Comparison of ENCODE assay signal across 12 mouse cellular contexts in the genomic region with DNA sequence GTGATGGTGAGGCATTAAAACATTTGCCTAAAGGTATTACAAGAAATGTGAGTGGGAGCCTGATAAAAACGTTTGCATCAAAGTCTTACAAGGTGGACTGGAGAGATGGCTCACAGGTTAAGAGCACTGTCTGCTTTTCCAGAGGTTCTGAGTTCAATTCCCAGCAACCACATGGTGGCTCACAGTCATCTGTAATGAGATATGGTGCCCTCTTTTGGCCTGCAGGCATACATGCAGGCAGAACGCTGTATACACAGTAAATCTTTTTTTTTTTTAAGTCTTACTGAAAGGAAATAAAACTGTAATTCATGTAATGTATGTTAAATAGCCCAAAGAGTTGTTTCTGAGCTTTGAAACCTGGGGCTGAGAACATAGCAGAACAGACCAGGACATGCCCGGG. TPM values are rescaled to one million over a fixed set of nuclear protein-coding genes. Genes with fewer than 3 reads are reported as not detected.
A peak's percentile ranks its signal among the peaks of the same experiment; 100 is the strongest.
DNase-seq lines count a peak whose midpoint lies in the region; ATAC-seq and TF ChIP-seq lines count a peak whose summit lies in the region.
"Not testable (repeated sequence)": the region's sequence is repeated elsewhere in the genome, so short reads cannot be mapped to it uniquely, and the experiment has no call there.
"Had no signal": no experiment of that assay in that cellular context is flagged by ENCODE, and none has a peak within 500 bp of the region (broad histone marks: within the 10 kb centered on the region; RNA-seq: fewer than 3 reads in every experiment).

No protein-coding gene starts in this region.

- not testable (repeated sequence) for H3K4me2 ChIP-seq in forebrain, postnatal 0 days (ENCODE audit: low read depth); intestine, postnatal 0 days (replicated peaks; ENCODE audit: low read depth); liver, postnatal 0 days (ENCODE audit: low read depth, low read length)

- CTCF ChIA-PET in Patski (lab: Charles Lee) = not testable (repeated sequence)

- in situ Hi-C loops in ES-E14 (cut with MboI; ENCODE audit: low sequenced_read_pairs in 2 of 2, unreplicated experiment in 2 of 2); Patski (cut with MboI; ENCODE audit: low pct_unique_long_range_greater_than_20kb): not testable (repeated sequence)

- POLR2A ChIA-PET in Patski (lab: Charles Lee) = not testable (repeated sequence)

- H3K9me3 ChIP-seq in ES-Bruce4 (replicated peaks; ENCODE audit: control insufficient read depth, insufficient read depth, low read length, poor library complexity, severe bottlenecking); ES-E14 (ENCODE audit: control insufficient read depth, insufficient read depth, low read depth, low read length); forebrain, postnatal 0 days (ENCODE audit: low read length); intestine, postnatal 0 days (ENCODE audit: control insufficient read depth); liver, postnatal 0 days (ENCODE audit: low read length): not testable (repeated sequence)

- not testable (repeated sequence) for ATAC-seq in Patski; forebrain, postnatal 0 days; intestine, postnatal 0 days; liver, postnatal 0 days

- not testable (repeated sequence) for H3K27me3 ChIP-seq in ES-Bruce4 (ENCODE audit: control insufficient read depth, insufficient read depth, low read length, poor library complexity, severe bottlenecking); Patski; forebrain, postnatal 0 days (ENCODE audit: insufficient read depth, low read length); intestine, postnatal 0 days (replicated peaks; ENCODE audit: control insufficient read depth, insufficient read depth, low read length); liver, postnatal 0 days (ENCODE audit: insufficient read depth, low read length)

- H3K9ac ChIP-seq in ES-Bruce4 (ENCODE audit: low read depth, poor library complexity, severe bottlenecking); ES-E14 (ENCODE audit: insufficient read depth, low read depth, low read length, poor library complexity, severe bottlenecking); forebrain, postnatal 0 days; intestine, postnatal 0 days (ENCODE audit: low read depth, low read length); liver, postnatal 0 days (replicated peaks): not testable (repeated sequence)

- not testable (repeated sequence) for H3K4me1 ChIP-seq in ES-Bruce4 (ENCODE audit: control insufficient read depth, insufficient read depth, low read length); ES-E14 (ENCODE audit: control insufficient read depth in 2 of 2, insufficient read depth in 2 of 2, low read length in 2 of 2, poor library complexity in 1 of 2); forebrain, postnatal 0 days (ENCODE audit: insufficient read depth); intestine, postnatal 0 days (replicated peaks; ENCODE audit: control insufficient read depth, insufficient read depth, low read length); liver, postnatal 0 days (ENCODE audit: insufficient read depth)

- not testable (repeated sequence) for TF ChIP-seq CTCF in ES-Bruce4 (IDR thresholded peaks at IDR 0.05; ENCODE audit: low read depth, low read length)
- peak; percentile 21 for TF ChIP-seq CTCF in Patski (IDR thresholded peaks at IDR 0.05)
- 0 out of 2 replicates have a peak, but pooled peaks have one; percentile 7 for TF ChIP-seq CTCF in forebrain, postnatal 0 days (IDR thresholded peaks at IDR 0.05; ENCODE audit: low read depth)
- TF ChIP-seq CTCF in intestine, postnatal 0 days (IDR thresholded peaks at IDR 0.05; ENCODE audit: low read depth) = peak; percentile 31
- peak; percentile 26; the same call in 1 of the 2 replicates for TF ChIP-seq CTCF in layer of hippocampus, adult 2 months (conservative IDR thresholded peaks at IDR 0.05)
- peak; percentile 28; the same call in 1 of the 2 replicates for TF ChIP-seq CTCF in liver, postnatal 0 days (IDR thresholded peaks at IDR 0.05; ENCODE audit: low read depth)

- H3K36me3 ChIP-seq in ES-Bruce4 (ENCODE audit: control insufficient read depth, insufficient read depth, low read length, poor library complexity, severe bottlenecking); ES-E14 (ENCODE audit: control insufficient read depth, insufficient read depth, low read length, poor library complexity, severe bottlenecking); forebrain, postnatal 0 days (ENCODE audit: insufficient read depth); intestine, postnatal 0 days (ENCODE audit: control insufficient read depth, insufficient read depth); liver, postnatal 0 days (replicated peaks; ENCODE audit: insufficient read depth, low read length): not testable (repeated sequence)

- not testable (repeated sequence) for H3K4me3 ChIP-seq in ES-Bruce4 (ENCODE audit: low read depth, low read length); ES-E14 (ENCODE audit: insufficient read depth in 1 of 2, low read depth in 1 of 2, low read length in 2 of 2, poor library complexity in 1 of 2, severe bottlenecking in 1 of 2); forebrain, postnatal 0 days (ENCODE audit: low read depth, low read length); intestine, postnatal 0 days (ENCODE audit: low read depth, low read length); layer of hippocampus, adult 2 months; liver, postnatal 0 days (ENCODE audit: low read depth, low read length)

- 71% methylated on average over 2 of the region's 3 CpGs for WGBS in forebrain, postnatal 0 days
- WGBS in intestine, postnatal 0 days = 77% methylated on average over 2 of the region's 3 CpGs
- 77% methylated on average over 2 of the region's 3 CpGs for WGBS in liver, postnatal 0 days (ENCODE audit: insufficient replicate concordance)

- not testable (repeated sequence) for TF ChIP-seq POLR2A in ES-Bruce4 (IDR thresholded peaks at IDR 0.05; ENCODE audit: insufficient read depth, low read length)

- peak; percentile 32 for DNase-seq in CD4-positive, CD25-positive, alpha-beta regulatory T cell, adult 2 months (ENCODE audit: low read depth, low spot score)
- DNase-seq in ES-E14 (ENCODE audit: low read depth, low spot score); Patski (ENCODE audit: low read depth, low spot score); forebrain, postnatal 0 days; layer of hippocampus, adult 2 months (ENCODE audit: low spot score in 2 of 2); liver, postnatal 0 days: not testable (repeated sequence)

- TF ChIP-seq EP300 in ES-Bruce4 (IDR thresholded peaks at IDR 0.05; ENCODE audit: insufficient read depth, low read depth, low read length); liver, postnatal 0 days (IDR thresholded peaks at IDR 0.05; ENCODE audit: low read depth): not testable (repeated sequence)

- peak overlapping the region; percentile 78 for H3K27ac ChIP-seq in ES-Bruce4 (ENCODE audit: insufficient read depth, low read length)
- not testable (repeated sequence) for H3K27ac ChIP-seq in ES-E14 (ENCODE audit: insufficient read depth, low read depth, low read length, poor library complexity, severe bottlenecking); forebrain, postnatal 0 days (ENCODE audit: low read depth, low read length); intestine, postnatal 0 days (ENCODE audit: low read depth, low read length); layer of hippocampus, adult 2 months; liver, postnatal 0 days (ENCODE audit: low read depth)

TF ChIP-seq in ES-E14, 5 proteins besides CTCF, POLR2A, EP300 and RAD21:
- peak; percentile 62; the same call in 1 of the 2 replicates for TF ChIP-seq ZNF384 (IDR thresholded peaks at IDR 0.05; ENCODE audit: low read depth, low read length)

RNA-seq across cellular contexts. Expression of a gene that starts 2.5 kb away (rescaled TPM):
- 206 and 224 TPM in 2 replicates for polyA plus RNA-seq in ES-Bruce4 (2011; ENCODE audit: insufficient read depth, insufficient read length, low read depth, missing spikeins)
- total RNA-seq in ES-E14 (2012; rRNA removed) = 75.1 and 82.8 TPM in 2 replicates
- polyA plus RNA-seq in Patski (2021) = 377 TPM
- 70.2 and 85.8 TPM in 2 replicates for total RNA-seq in forebrain, postnatal 0 days (2014; rRNA removed)
- polyA plus RNA-seq in forebrain, postnatal 0 days (2015; fragmentation: Nextera tagmentation; extraction: Ambion mirVana) = 148 and 187 TPM in 2 replicates
- 278 and 283 TPM in 2 replicates for polyA plus RNA-seq in intestine, postnatal 0 days (2015; fragmentation: Nextera tagmentation; extraction: Ambion mirVana)
- 100 to 1,000 TPM; 412 to 415 TPM for total RNA-seq in layer of hippocampus, adult 2 months (2021)
- 185 and 210 TPM in 2 replicates for polyA plus RNA-seq in liver, postnatal 0 days (2015; fragmentation: Nextera tagmentation; extraction: Ambion mirVana)

RNA-seq across cellular contexts. Expression of a gene that starts 23.8 kb away (rescaled TPM):
- polyA plus RNA-seq in ES-Bruce4 (2011; ENCODE audit: insufficient read depth, insufficient read length, low read depth, missing spikeins) (not detected in 2 replicates), Patski (2021) (not detected)
- total RNA-seq in ES-E14 (2012; rRNA removed) = not detected in 2 replicates
- total RNA-seq in forebrain, postnatal 0 days (2014; rRNA removed) = 1.2 TPM in 1 of 2 replicates, not detected in the other
- polyA plus RNA-seq in forebrain, postnatal 0 days (2015; fragmentation: Nextera tagmentation; extraction: Ambion mirVana) = 0.28 and 1.4 TPM in 2 replicates
- polyA plus RNA-seq in intestine, postnatal 0 days (2015; fragmentation: Nextera tagmentation; extraction: Ambion mirVana) = 10.5 and 45.5 TPM in 2 replicates
- total RNA-seq in layer of hippocampus, adult 2 months (2021) = 1 to 10 TPM in 1 of 2 experiments, under 1 TPM in 1; 0.71 to 1.2 TPM
- 0.25 and 0.43 TPM in 2 replicates for polyA plus RNA-seq in liver, postnatal 0 days (2015; fragmentation: Nextera tagmentation; extraction: Ambion mirVana)
- polyA plus RNA-seq: embryonic facial prominence, embryonic 10.5 days; forebrain, embryonic 13.5 days had no signal

RNA-seq across cellular contexts. Expression of a gene that starts 39.4 kb away (rescaled TPM):
- 0.87 and 1.0 TPM in 2 replicates for polyA plus RNA-seq in ES-Bruce4 (2011; ENCODE audit: insufficient read depth, insufficient read length, low read depth, missing spikeins)
- 0.94 and 1.6 TPM in 2 replicates for total RNA-seq in ES-E14 (2012; rRNA removed)
- polyA plus RNA-seq in Patski (2021) = 0.04 TPM
- total RNA-seq in forebrain, postnatal 0 days (2014; rRNA removed) = 12.5 and 16.3 TPM in 2 replicates
- polyA plus RNA-seq in forebrain, postnatal 0 days (2015; fragmentation: Nextera tagmentation; extraction: Ambion mirVana) = 10.1 and 14.4 TPM in 2 replicates
- polyA plus RNA-seq in intestine, postnatal 0 days (2015; fragmentation: Nextera tagmentation; extraction: Ambion mirVana) = 0.07 and 0.09 TPM in 2 replicates
- 10 to 100 TPM in 1 of 2 experiments, 1 to 10 TPM in 1; 8.5 to 10.1 TPM for total RNA-seq in layer of hippocampus, adult 2 months (2021)
- polyA plus RNA-seq in liver, postnatal 0 days (2015; fragmentation: Nextera tagmentation; extraction: Ambion mirVana) = not detected in 2 replicates
- total RNA-seq: adrenal gland, adult 18-20 months had no signal
- polyA plus RNA-seq: activated CD4-positive, CD25-positive, alpha-beta regulatory T cell, adult 4 months had no signal
